Mouse (Mus musculus): ENCODE results near the gene Celsr2.

Gene Celsr2

GRCm38 (mm10) chr3:108414857-108415830, at the start of gene Celsr2:
TSS of gene Celsr2 (minus strand) at chr3:108415552.
- no peak for DNase-seq

GRCm38 (mm10) chr3:108458866-108459265, 43.5 kb upstream of the Celsr2 start:
- DNase-seq, result no peak

GRCm38 (mm10) chr3:108458380-108458779, 43.0 kb upstream of the Celsr2 start:
- no peak for DNase-seq

- no peak for DNase-seq
Measured at GRCm38 (mm10) chr3:108454172-108454571, 38.8 kb upstream of the Celsr2 start.

- DNase-seq, result no peak
Measured at GRCm38 (mm10) chr3:108451969-108452368, 36.6 kb upstream of the Celsr2 start.

- DNase-seq, result no peak
Measured at GRCm38 (mm10) chr3:108445366-108445705, 30.0 kb upstream of the Celsr2 start.

GRCm38 (mm10) chr3:108444698-108445365, 29.5 kb upstream of the Celsr2 start, which contains the start of gene Sars:
TSS of gene Sars (minus strand) at chr3:108445209.
- peak; percentile 90 for DNase-seq

GRCm38 (mm10) chr3:108444029-108444428, 28.7 kb upstream of the Celsr2 start:
- no peak for DNase-seq

GRCm38 (mm10) chr3:108436380-108436714, 21.0 kb upstream of the Celsr2 start:
- DNase-seq, result no peak

- DNase-seq, result no peak
Measured at GRCm38 (mm10) chr3:108435701-108436379, 20.5 kb upstream of the Celsr2 start.

GRCm38 (mm10) chr3:108433881-108434495, 18.6 kb upstream of the Celsr2 start:
- DNase-seq, result no peak

GRCm38 (mm10) chr3:108433188-108433880, 18.0 kb upstream of the Celsr2 start:
- no peak for DNase-seq

GRCm38 (mm10) chr3:108432542-108433187, 17.3 kb upstream of the Celsr2 start:
- DNase-seq, result no peak

GRCm38 (mm10) chr3:108425624-108426018, 10.3 kb upstream of the Celsr2 start:
- no peak for DNase-seq

- DNase-seq, result no peak
Measured at GRCm38 (mm10) chr3:108424944-108425623, 9.7 kb upstream of the Celsr2 start.

GRCm38 (mm10) chr3:108423844-108424801, 8.8 kb upstream of the Celsr2 start:
- peak; percentile 65 for DNase-seq

GRCm38 (mm10) chr3:108423006-108423405, 7.7 kb upstream of the Celsr2 start:
- no peak for DNase-seq

- DNase-seq, result peak; percentile 85
Measured at GRCm38 (mm10) chr3:108415831-108416223, 475 bp upstream of the Celsr2 start.

GRCm38 (mm10) chr3:108413634-108414360, 1.6 kb downstream of the Celsr2 start:
- DNase-seq, result no peak

Data from right cerebral cortex, postnatal 14 days (tissue).